Mouse (Mus musculus) intestine, embryonic 14.5 days (tissue): ENCODE measurements at regions not wholly inside any gene's neighbourhood (a gene's known extent, or its start where the extent isn't known, plus 50 kb on each side); places are given as distances from the start of the nearest gene placed in this dataset.

Source experiments
- ATAC-seq: fragments of 200-750 bp; cut with Nextera tagmentation; replicated peaks from 2 replicates; pipeline ENCODE4 v1.8.0; 2017; ENCODE audit warnings: low read depth, moderate number of reproducible peaks, moderate TSS enrichment, moderate library complexity; ENCODE audit not compliant: low FRiP score, low TSS enrichment
- DNase-seq: peaks from one replicate; pipeline ENCODE4 v3.0.0-alpha.2; 2018; ENCODE audit warnings: low spot score
- H3K27ac ChIP-seq: fragments of 300-500 bp; sonication (generic); 2 replicates; pipeline ENCODE4 v1.5.1; 2014; ENCODE audit warnings: low read depth, mild to moderate bottlenecking, control low read depth
- H3K27me3 ChIP-seq: fragments of 300-500 bp; sonication (generic); replicated peaks from 2 replicates; pipeline ENCODE4 v1.6.1; 2014; ENCODE audit warnings: low read length, control low read depth; ENCODE audit not compliant: control insufficient read depth, insufficient read depth
- H3K36me3 ChIP-seq: fragments of 300-500 bp; sonication (generic); 2 replicates; pipeline ENCODE4 v1.6.1; 2014; ENCODE audit warnings: low read length, control low read depth; ENCODE audit not compliant: control insufficient read depth, insufficient read depth
- H3K4me1 ChIP-seq: fragments of 300-500 bp; sonication (generic); replicated peaks from 2 replicates; pipeline ENCODE4 v1.6.1; 2014; ENCODE audit warnings: low read length, control low read depth, mixed read lengths; ENCODE audit not compliant: control insufficient read depth, insufficient read depth
- H3K4me2 ChIP-seq: fragments of 300-500 bp; sonication (generic); 2 replicates; pipeline ENCODE4 v1.6.1; 2014; ENCODE audit warnings: low read length
- H3K4me3 ChIP-seq: fragments of 300-500 bp; sonication (generic); 2 replicates; pipeline ENCODE4 v1.5.1; 2014; ENCODE audit warnings: low read depth, low read length, control low read depth, mixed read lengths
- H3K9ac ChIP-seq: fragments of 300-500 bp; sonication (generic); 2 replicates; pipeline ENCODE4 v1.6.1; 2014; ENCODE audit warnings: mild to moderate bottlenecking, low read length
- H3K9me3 ChIP-seq: fragments of 300-500 bp; sonication (generic); 2 replicates; pipeline ENCODE4 v1.6.1; 2016; ENCODE audit warnings: low read length, control low read depth; ENCODE audit not compliant: control insufficient read depth
- WGBS: fragments of 180-500 bp; shearing (Covaris S2); extraction: QIAGEN DNeasy Blood & Tissue Kit; methylation state at CpG from one replicate; pipeline ENCODE4 v1.1.7; 2014; 5-methylcytosine and 5-hydroxymethylcytosine counted together

- Histone ChIP-seq H3K4me1 (no peaks in the 10 kb centered on the region), H3K9ac (no peak overlapping the region), H3K9me3 (no peaks in the 10 kb centered on the region), H3K27me3 (no peaks in the 10 kb centered on the region), H3K4me3 (no peak overlapping the region), H3K4me2 (no peak overlapping the region), H3K36me3 (no peaks in the 10 kb centered on the region), H3K27ac (no peak overlapping the region)
- DNase-seq (no peak), ATAC-seq (no peak)
- WGBS: 78% methylated on average over 8 of the region's 8 CpGs
These were observed 78.7 kb upstream of the Pcdh8 start for GRCm38 (mm10) chr14:79849617-79850435.

GRCm38 (mm10) chr14:79848116-79848515 is 77.0 kb upstream of the Pcdh8 start:
- no peaks in the 10 kb centered on the region for H3K4me1 ChIP-seq
- no peak overlapping the region for H3K4me2 ChIP-seq
- no peaks in the 10 kb centered on the region for H3K9me3 ChIP-seq
- WGBS: 76% methylated on average over 4 of the region's 4 CpGs
- ATAC-seq (no peak), DNase-seq (no peak)
- no peaks in the 10 kb centered on the region for H3K36me3 ChIP-seq
- H3K4me3 ChIP-seq: no peak overlapping the region
- H3K9ac ChIP-seq: no peak overlapping the region
- no peaks in the 10 kb centered on the region for H3K27me3 ChIP-seq
- H3K27ac ChIP-seq: no peak overlapping the region

- Histone ChIP-seq H3K27ac (no peak overlapping the region), H3K36me3 (no peaks in the 10 kb centered on the region), H3K4me2 (no peak overlapping the region), H3K4me1 (no peaks in the 10 kb centered on the region), H3K9me3 (no peaks in the 10 kb centered on the region), H3K4me3 (no peak overlapping the region), H3K27me3 (no peaks in the 10 kb centered on the region), H3K9ac (no peak overlapping the region)
- 86% methylated on average over 5 of the region's 5 CpGs for WGBS
- no peak for ATAC-seq
- DNase-seq: no peak
These were observed 73.2 kb upstream of the Pcdh8 start for GRCm38 (mm10) chr14:79844306-79844705.

- H3K4me1 ChIP-seq: no peaks in the 10 kb centered on the region
- no peak for DNase-seq
These were observed 72.0 kb upstream of the Pcdh8 start for GRCm38 (mm10) chr14:79843135-79843550.

GRCm38 (mm10) chr14:79842734-79843133 is 71.6 kb upstream of the Pcdh8 start:
- no peak for ATAC-seq
- WGBS: 41% methylated on average over 3 of the region's 3 CpGs
- Histone ChIP-seq H3K4me1 (no peaks in the 10 kb centered on the region), H3K9me3 (no peaks in the 10 kb centered on the region), H3K36me3 (no peaks in the 10 kb centered on the region), H3K4me3 (no peak overlapping the region), H3K9ac (no peak overlapping the region), H3K27me3 (no peaks in the 10 kb centered on the region), H3K27ac (no peak overlapping the region), H3K4me2 (no peak overlapping the region)
- DNase-seq: no peak

More at GRCm38 (mm10) chr14:79843135-79843550, 72.0 kb upstream of the Pcdh8 start:
- ATAC-seq: no peak
- H3K36me3 ChIP-seq: no peaks in the 10 kb centered on the region
- H3K9me3 ChIP-seq: no peaks in the 10 kb centered on the region
- no peaks in the 10 kb centered on the region for H3K27me3 ChIP-seq
- WGBS: 18% methylated on average over 13 of the region's 13 CpGs
- H3K4me3 ChIP-seq: no peak overlapping the region
- H3K4me2 ChIP-seq: no peak overlapping the region
- H3K9ac ChIP-seq: no peak overlapping the region
- no peak overlapping the region for H3K27ac ChIP-seq

GRCm38 (mm10) chr14:79837101-79837500 is 66.0 kb upstream of the Pcdh8 start:
- H3K27ac ChIP-seq: no peak overlapping the region
- ATAC-seq: no peak

GRCm38 (mm10) chr14:79836186-79836585 is 65.1 kb upstream of the Pcdh8 start:
- no peaks in the 10 kb centered on the region for H3K27me3 ChIP-seq
- H3K4me3 ChIP-seq: no peak overlapping the region
- no peak for ATAC-seq
- 93% methylated on average over 5 of the region's 6 CpGs for WGBS
- no peaks in the 10 kb centered on the region for H3K9me3 ChIP-seq
- H3K27ac ChIP-seq: no peak overlapping the region
- no peak for DNase-seq
- H3K4me1 ChIP-seq: no peaks in the 10 kb centered on the region
- no peak overlapping the region for H3K9ac ChIP-seq
- no peak overlapping the region for H3K4me2 ChIP-seq
- H3K36me3 ChIP-seq: no peaks in the 10 kb centered on the region

More at GRCm38 (mm10) chr14:79837101-79837500, 66.0 kb upstream of the Pcdh8 start:
- no peak overlapping the region for H3K4me3 ChIP-seq
- no peaks in the 10 kb centered on the region for H3K4me1 ChIP-seq
- H3K27me3 ChIP-seq: no peaks in the 10 kb centered on the region
- 53% methylated on average over 5 of the region's 5 CpGs for WGBS
- H3K36me3 ChIP-seq: no peaks in the 10 kb centered on the region
- H3K4me2 ChIP-seq: no peak overlapping the region
- no peak for DNase-seq
- H3K9ac ChIP-seq: no peak overlapping the region
- H3K9me3 ChIP-seq: no peaks in the 10 kb centered on the region

GRCm38 (mm10) chr14:79824670-79825446 is 53.7 kb upstream of the Pcdh8 start:
- H3K4me2 ChIP-seq: no peak overlapping the region
- H3K36me3 ChIP-seq: no peaks in the 10 kb centered on the region
- ATAC-seq (no peak), DNase-seq (no peak)
- WGBS: 92% methylated on average over 11 of the region's 11 CpGs
- H3K27me3 ChIP-seq: no peaks in the 10 kb centered on the region
- H3K4me3 ChIP-seq: no peak overlapping the region
- H3K4me1 ChIP-seq: no peaks in the 10 kb centered on the region
- no peak overlapping the region for H3K9ac ChIP-seq
- H3K9me3 ChIP-seq: no peaks in the 10 kb centered on the region
- H3K27ac ChIP-seq: no peak overlapping the region
